Mouse (Mus musculus) liver, adult (tissue): ENCODE data around the gene Chpf2.

ENCODE experiments used
- GATA4 ChIP-seq: IDR thresholded peaks from 2 replicates; pipeline ENCODE4 v1.6.1; 2014; ENCODE audit warnings: mild to moderate bottlenecking, low read length; ENCODE audit not compliant: insufficient replicate concordance

Chpf2 gene

DNA sequence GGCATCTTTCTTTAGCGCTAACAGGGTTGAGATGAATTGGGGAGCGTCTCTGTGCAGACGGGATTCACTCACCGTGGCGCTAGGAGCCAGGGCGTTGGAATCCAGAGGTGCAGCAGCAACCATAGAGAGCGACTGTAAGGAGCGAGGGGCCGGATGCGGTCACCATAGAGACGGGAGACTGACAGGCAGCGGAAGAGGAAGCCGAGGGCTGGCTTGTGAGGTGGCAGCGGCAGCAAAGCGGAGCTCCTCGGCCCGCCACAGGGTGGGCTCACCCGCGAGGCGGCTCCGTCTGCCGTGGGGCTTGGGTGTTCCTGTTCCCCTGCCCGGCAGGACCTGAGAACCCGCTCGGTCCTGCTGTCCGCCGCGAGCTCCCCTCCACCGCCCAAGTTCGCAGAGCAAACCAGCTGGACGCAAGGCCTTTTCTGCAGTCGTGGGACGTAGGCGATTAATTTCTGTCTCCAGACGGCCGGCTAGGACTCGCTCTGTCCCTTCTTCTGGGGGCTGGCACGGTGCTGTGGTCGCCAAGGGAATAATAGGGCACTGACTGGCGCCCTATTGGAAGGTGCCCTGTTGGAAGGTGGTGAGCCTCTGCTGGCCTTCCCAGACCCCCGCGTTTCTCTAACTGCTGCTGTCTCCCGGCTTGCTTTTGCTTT lies at the start of gene Chpf2:
Chpf2 (plus strand) TSS at position 195 of the 653 bp plus-strand sequence.
- TF ChIP-seq GATA4 = no peak

- no peak for TF ChIP-seq GATA4
Observed at GRCm38 (mm10) chr5:24537618-24538017, 48.9 kb upstream of the Chpf2 start.

DNA sequence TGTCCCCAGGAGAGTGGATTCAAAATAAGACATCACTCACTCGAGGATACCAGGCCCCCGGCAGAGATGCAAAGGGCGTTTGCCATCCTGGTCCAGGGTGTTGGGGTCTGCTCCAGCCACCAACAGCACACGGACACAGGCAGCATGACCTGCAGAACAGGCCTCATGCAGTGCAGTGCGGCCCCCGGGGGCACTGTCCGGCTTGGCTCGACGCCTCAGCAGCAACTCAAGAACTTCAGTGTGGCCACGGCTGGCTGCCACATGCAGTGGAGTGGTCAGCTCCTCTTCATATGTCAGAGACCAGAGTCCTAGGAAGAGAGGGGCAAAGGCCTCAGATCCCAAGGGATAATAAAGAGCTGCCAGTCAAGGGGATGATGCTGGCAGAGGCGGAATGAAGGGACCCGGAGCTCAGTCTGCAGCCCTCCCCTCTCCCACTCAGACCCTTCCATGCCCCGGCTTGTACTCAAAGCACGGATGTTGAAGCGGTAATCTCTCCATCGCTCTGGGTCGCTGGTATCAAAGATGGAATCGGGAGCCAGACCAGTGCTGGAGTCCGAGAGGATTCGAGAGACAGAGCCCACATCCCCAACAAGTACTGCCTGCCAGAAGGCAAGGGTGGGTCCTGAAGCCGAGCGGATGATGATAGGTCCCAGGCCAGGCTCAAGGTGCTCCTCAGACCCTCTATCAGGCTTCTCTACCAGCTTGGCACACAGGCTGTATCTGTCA lies 46.8 kb upstream of the Chpf2 start:
- TF ChIP-seq GATA4 = no peak

DNA sequence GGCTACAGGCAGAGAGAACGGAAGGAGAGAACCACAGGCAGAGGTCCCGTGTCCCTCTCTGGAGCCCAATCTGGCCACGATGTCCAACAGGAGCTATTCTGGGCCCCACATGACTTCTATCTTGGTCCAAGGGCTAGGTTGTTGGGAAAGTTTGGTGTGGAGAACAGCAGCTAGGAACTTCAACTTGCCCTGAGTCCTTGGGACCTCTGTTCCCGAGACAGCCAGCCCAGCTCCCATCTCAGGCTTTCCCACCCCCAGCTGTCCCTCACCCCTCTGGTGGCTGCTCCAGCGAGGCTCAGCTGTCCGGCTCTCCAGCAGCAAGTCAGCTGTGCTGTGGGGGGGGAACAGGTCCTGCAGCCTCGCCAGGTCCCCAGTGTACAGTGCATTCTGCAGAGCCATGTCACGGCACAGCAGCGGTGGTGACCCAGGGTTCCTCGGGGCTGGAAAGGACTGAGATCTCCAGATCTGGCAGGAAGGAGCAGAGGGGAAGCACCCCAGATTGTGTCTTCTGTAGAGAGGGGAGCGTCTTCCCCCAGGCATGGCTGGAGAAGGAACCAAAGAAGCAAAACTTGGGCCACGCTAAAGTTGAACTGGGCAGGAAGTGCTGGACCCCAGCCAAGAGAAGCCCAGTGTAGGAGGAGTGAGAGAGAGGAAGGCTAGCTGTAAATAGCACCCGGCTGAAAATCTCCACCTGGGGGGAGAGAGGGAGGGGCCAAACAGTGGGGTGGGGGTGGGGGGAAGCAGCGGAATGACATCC lies 46.0 kb upstream of the Chpf2 start, which contains the start of gene Asb10:
Asb10 (minus strand) TSS at position 592 of the 757 bp plus-strand sequence.
- TF ChIP-seq GATA4 = no peak

DNA sequence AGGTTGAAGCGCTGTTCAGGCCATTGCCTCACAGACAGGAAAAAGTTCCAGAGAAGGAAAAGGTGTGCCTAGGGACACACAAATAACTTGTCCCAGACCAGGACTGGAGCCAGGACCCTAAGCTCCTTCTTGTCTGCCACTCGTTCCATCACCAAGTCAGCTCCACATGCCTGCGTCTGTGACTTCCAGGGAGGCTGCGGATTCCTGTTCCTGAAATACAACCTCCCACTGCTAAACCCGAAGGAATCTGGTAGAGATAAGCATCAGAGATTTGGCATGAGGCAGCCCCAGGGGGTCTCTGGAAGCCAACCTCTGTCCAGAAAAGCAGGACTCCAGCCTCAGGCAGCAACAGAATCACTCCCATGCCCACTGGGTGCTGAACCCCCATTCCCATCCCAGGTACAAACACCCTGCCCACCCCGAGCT lies 45.4 kb upstream of the Chpf2 start:
- TF ChIP-seq GATA4 = no peak

DNA sequence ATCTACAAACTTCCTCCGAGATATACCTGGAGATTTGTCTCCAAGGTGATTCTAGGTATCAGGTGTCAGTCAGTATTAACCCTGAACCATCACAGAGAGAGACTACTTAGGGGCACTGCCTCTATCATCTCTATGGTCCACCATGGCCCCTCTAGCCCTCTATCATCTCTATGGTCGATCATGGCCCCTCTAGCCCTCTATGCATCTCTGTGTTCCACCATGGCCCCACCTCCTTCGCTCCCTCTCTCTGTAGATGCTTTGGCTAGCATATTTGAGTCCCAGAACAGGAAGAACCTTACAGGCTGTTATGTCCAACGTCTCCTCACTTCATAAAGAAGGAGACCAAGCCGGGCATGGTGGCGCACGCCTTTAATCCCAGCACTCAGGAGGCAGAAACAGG lies 43.9 kb upstream of the Chpf2 start:
- TF ChIP-seq GATA4 = no peak

- no peak for TF ChIP-seq GATA4
Observed at GRCm38 (mm10) chr5:24550598-24551316, 35.8 kb upstream of the Chpf2 start.

DNA sequence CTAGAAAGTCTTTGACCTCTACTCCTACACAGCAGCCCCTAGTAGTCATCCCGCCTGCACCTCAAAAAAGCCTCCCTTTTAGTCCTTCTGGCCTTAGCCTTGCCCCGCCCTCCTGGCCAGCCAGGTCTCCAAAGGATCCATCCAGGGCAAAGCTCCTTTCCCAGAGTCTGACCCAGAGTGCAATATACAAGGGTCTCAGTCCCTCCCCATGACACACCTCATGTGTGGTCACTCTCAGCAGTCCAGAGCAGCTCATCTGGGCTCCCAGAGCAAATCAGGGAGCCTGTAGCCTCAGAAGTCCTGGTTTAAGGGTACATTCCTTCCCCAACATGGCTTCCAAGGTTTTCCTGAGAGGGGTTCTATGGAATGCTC lies 35.2 kb upstream of the Chpf2 start:
- no peak for TF ChIP-seq GATA4

DNA sequence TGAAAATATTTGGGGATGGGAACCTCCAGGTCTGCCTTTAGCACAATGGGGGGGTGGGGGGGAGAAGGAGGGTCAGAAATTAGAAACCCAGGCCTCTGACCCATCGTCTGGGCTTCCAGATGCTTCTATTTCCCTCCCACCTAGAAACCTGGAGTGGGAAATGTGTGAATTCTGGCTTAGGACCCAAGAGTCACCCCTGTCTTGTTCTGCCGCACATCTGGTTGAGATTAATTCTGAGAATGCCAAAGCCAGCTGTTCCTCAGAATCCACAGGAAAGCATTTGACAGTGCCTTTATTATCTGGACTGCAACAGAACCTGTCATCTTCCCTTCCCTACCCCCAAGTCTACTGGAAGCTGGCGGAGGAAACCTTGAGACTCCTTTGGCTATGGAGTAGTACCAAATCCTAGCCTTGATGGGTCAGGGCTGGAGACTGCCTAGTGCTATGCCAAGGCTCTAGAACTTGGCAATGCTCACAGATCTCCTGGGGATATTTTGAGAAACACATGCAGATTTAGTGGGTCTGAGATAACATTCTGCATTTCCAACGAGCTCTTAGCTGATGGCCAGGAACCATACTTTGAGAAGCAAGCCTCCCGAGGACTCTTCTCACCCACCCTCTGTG lies 32.8 kb upstream of the Chpf2 start:
- TF ChIP-seq GATA4 = no peak

DNA sequence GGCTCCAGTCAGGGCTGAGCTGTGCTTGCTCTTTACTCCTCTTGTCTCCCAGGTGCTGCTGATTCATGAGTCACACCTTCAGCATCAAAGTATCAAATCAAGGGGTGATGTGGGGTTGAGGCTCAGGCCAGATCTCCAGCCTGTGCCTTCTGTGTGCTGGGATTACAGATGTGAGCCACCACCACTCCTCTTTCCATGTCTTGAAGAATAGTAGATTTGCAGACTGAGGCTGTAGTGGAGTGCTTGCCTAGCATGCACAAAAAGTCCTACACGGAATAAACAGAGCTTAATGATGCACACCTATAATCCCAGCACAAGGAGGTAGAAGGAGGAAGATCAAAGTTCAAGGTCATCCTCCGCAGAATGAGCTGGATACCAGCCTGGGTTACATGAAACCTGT lies 29.8 kb upstream of the Chpf2 start, which contains the start of gene 4931409K22Rik:
4931409K22Rik (minus strand) TSS at position 101 of the 400 bp plus-strand sequence.
- no peak for TF ChIP-seq GATA4

DNA sequence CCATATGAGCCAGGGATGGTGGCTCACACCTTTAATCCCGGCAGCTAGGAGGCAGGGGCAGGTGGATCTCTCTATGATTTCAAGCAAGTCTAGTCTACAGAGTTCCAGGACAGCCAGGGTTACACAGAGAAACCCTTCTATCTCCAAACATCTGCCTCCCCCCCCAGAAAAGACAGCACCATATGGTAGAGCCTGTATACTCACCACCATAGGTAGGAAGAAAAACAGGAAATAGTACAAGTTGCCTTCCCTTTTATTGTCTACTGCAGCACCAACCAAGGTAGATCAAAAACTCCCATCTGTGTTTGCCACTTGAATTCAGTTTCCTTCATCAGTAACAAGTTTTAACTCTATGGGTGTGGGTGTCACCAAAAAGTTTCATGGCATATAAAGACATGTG lies 10.6 kb upstream of the Chpf2 start:
- no peak for TF ChIP-seq GATA4

DNA sequence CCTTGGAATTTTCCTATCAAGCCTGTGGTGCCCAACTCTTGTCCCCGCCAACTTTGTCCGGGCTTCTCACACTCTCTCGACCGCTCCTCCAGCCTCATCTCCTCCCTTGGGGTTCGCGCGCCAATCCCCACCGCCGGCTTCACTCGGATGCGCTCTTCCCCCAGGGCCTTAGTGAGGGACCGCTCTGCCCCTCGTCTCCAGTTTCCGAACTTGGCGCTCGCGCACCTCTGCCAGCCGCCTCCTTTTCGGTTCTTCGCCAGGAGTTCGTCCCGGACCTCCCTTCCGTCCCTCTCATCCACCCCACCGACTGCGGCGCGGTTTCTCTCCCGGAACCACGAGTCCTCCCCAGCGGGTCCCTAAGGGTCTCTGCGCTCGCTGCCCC lies 9.7 kb upstream of the Chpf2 start:
- TF ChIP-seq GATA4 = no peak

DNA sequence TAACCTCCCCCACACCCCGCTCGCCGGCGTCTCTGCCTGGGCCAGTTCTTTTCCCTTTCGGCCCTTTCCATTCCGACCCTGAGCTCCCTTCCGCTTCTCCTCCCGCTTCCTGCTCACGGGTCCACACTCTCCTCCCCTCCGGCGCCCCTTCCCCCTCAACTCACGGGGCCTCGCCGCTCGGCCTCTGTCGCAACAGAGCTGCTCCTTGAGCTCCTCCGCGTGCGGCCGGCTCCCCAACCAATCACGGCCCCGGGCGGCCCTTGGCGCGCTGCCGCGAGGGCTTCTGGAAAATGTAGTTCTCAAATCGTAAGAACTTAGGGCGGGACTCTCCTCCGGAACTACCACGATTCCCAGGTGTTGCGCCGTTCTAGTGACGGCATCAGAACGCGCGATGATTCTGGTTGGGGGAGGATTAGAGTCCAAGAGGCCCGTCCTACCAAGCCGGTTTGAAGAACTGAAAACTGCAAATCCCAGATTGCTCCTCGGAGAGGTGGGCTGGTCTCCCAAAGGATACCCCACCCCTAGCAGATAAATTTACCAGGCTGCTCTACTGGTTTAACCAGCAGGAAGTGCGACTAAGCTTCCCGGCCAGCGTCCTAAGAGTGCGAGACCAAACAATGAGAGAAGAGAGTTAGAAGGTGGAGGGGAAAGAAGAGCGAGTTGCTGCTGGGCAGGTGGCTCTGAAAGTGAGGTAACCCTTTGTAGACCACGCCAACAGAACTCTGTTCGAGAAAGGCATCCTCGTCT lies 9.2 kb upstream of the Chpf2 start, which contains the start of gene Abcf2:
Abcf2 (minus strand) TSS at position 285 of the 747 bp plus-strand sequence.
- TF ChIP-seq GATA4 = peak; percentile 56; the same call in 1 of the 2 replicates

DNA sequence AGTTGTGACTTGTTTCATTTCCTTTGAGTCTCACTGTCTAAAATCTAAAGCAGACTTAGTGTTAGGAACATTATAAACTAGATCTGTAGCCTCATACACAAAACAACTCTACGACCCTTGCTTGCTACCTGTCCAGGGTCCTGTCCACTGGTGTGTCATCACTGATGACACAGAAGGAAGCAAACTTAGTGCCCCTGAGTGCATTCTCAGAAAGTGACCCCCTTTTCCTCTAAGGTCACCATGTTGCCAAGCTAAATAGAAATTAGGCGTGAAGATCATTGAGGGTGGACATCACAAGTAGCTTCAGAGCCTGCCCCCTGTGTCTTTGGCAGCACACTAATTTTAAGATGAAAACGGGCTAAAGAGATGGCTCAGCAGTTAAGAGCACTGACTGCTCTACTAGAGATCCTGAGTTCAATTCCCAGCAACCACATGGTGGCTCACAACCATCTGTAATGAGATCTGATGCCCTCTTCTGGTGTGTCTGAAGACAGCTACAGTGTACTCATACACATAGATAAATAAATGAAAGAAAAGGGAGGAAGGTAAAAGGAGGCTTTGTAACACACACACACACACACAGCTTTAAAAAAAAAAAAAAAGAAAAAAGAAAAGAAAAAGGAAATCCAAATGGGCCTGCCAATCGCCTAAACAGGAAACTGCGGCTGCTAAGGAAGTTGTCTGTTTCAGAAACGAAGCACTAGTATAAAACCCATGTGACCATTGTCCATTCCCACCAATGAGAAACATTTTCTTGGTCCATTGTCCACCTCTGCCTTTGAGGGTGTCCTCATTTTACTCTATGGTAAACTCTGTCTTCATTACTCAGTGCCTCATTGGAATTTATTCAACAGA lies 8.2 kb upstream of the Chpf2 start:
- TF ChIP-seq GATA4 = no peak

DNA sequence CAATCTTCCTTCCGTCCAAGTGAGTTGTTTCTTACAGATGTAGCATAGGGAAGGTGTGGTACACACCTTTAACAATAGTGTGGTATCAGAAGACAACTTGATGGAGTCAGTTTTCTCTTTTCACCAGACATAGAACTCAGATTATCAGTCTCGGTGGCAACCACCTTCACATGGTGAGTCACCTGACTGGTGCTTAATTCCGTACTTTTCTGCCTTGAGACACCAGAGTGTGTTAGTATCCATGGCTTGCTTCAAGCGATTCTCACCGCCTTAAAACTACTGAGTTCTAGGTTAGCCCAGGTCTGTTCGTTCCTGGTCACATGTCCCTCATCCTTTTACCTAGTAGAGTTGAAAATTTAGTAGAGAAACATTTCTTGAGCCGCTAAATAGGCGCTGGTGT lies 435 bp upstream of the Chpf2 start:
- TF ChIP-seq GATA4 = no peak
